Mouse (Mus musculus): Measurements from ENCODE around the gene Fgf2. TPM values are rescaled to one million over a fixed set of nuclear protein-coding genes. Genes with fewer than 3 reads are reported as not detected.
A peak's percentile ranks its signal among the peaks of the same experiment; 100 is the strongest.

The Fgf2 gene
- polyA plus RNA-seq, 1 experiment from 2014 or later: 6.0 TPM

GRCm38 (mm10) chr3:37383096-37383765, 35.1 kb downstream of the Fgf2 start:
- H3K27me3 ChIP-seq (replicated peaks; ENCODE audit: control insufficient read depth, insufficient read depth, low read length): no peaks in the 10 kb centered on the region
- H3K9ac ChIP-seq (ENCODE audit: low read depth, low read length): no peak overlapping the region
- peaks cover 31% of the 10 kb centered on the region for H3K4me1 ChIP-seq (ENCODE audit: control insufficient read depth, insufficient read depth, low read length)
- DNase-seq (ENCODE audit: low spot score) (peak; percentile 85), ATAC-seq (ENCODE audit: low read depth) (peak; percentile 30; the same call in 1 of the 2 replicates)
- H3K27ac ChIP-seq (replicated peaks; ENCODE audit: low read depth, low read length): peak overlapping the region; percentile 87
- H3K4me2 ChIP-seq (ENCODE audit: low read depth, low read length): no peak overlapping the region
- no peaks in the 10 kb centered on the region for H3K36me3 ChIP-seq (ENCODE audit: control insufficient read depth, insufficient read depth, low read length)
- H3K4me3 ChIP-seq (ENCODE audit: low read depth, low read length): no peak overlapping the region
- 37% methylated on average over 6 of the region's 6 CpGs for WGBS
- H3K9me3 ChIP-seq (ENCODE audit: control insufficient read depth, low read length): no peaks in the 10 kb centered on the region

DNA sequence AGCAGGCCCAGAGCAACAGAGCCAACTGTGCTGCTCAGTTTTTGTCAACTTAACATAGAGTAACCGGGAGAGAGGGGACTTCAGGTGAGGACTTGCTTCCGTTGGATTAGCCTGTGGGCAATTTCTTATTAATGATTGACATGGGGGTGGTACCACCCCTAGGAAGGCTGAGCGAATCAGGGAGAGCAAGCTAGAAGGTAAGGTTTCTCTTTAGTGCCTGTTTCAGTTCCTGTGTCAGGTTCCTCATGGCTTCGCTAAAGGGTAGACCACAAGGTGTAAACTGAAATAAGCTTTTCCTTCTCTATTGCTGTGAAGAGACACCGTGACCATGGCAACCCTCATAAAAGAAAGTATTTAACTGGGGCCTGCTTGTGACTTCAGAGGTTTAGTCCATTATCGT, 39.2 kb downstream of the Fgf2 start:
- ATAC-seq (ENCODE audit: low read depth) (no peak), DNase-seq (ENCODE audit: low spot score) (no peak)
- H3K27me3 ChIP-seq (replicated peaks; ENCODE audit: control insufficient read depth, insufficient read depth, low read length): no peaks in the 10 kb centered on the region
- no peaks in the 10 kb centered on the region for H3K36me3 ChIP-seq (ENCODE audit: control insufficient read depth, insufficient read depth, low read length)
- H3K9ac ChIP-seq (ENCODE audit: low read depth, low read length): no peak overlapping the region
- 0 out of 2 replicates have a peak, but pooled peaks cover 3% of the 10 kb centered on the region for H3K9me3 ChIP-seq (ENCODE audit: control insufficient read depth, low read length)
- 0 out of 2 replicates have a peak, but pooled peaks cover 7% of the 10 kb centered on the region for H3K4me1 ChIP-seq (ENCODE audit: control insufficient read depth, insufficient read depth, low read length)
- no peak overlapping the region for H3K4me2 ChIP-seq (ENCODE audit: low read depth, low read length)
- H3K4me3 ChIP-seq (ENCODE audit: low read depth, low read length): no peak overlapping the region
- no peak overlapping the region for H3K27ac ChIP-seq (replicated peaks; ENCODE audit: low read depth, low read length)
- WGBS: 88% methylated on average over 6 of the region's 6 CpGs

- no peak overlapping the region for H3K9ac ChIP-seq (ENCODE audit: low read depth, low read length)
- no peak for ATAC-seq (ENCODE audit: low read depth)
- H3K36me3 ChIP-seq (ENCODE audit: control insufficient read depth, insufficient read depth, low read length): no peaks in the 10 kb centered on the region
- DNase-seq (ENCODE audit: low spot score): no peak
- no peak overlapping the region for H3K4me3 ChIP-seq (ENCODE audit: low read depth, low read length)
- H3K4me1 ChIP-seq (ENCODE audit: control insufficient read depth, insufficient read depth, low read length): peaks cover 16% of the 10 kb centered on the region
- WGBS: 84% methylated on average over 5 of the region's 5 CpGs
- no peak overlapping the region for H3K4me2 ChIP-seq (ENCODE audit: low read depth, low read length)
- no peaks in the 10 kb centered on the region for H3K9me3 ChIP-seq (ENCODE audit: control insufficient read depth, low read length)
- no peak overlapping the region for H3K27ac ChIP-seq (replicated peaks; ENCODE audit: low read depth, low read length)
- no peaks in the 10 kb centered on the region for H3K27me3 ChIP-seq (replicated peaks; ENCODE audit: control insufficient read depth, insufficient read depth, low read length)
Observed at GRCm38 (mm10) chr3:37396930-37397608, 48.9 kb downstream of the Fgf2 start.

- Histone ChIP-seq H3K9ac (ENCODE audit: low read depth, low read length) (no peak overlapping the region), H3K9me3 (ENCODE audit: control insufficient read depth, low read length) (no peaks in the 10 kb centered on the region), H3K36me3 (ENCODE audit: control insufficient read depth, insufficient read depth, low read length) (no peaks in the 10 kb centered on the region), H3K4me1 (ENCODE audit: control insufficient read depth, insufficient read depth, low read length) (peaks cover 19% of the 10 kb centered on the region), H3K4me2 (ENCODE audit: low read depth, low read length) (no peak overlapping the region), H3K27me3 (replicated peaks; ENCODE audit: control insufficient read depth, insufficient read depth, low read length) (no peaks in the 10 kb centered on the region), H3K4me3 (ENCODE audit: low read depth, low read length) (no peak overlapping the region), H3K27ac (replicated peaks; ENCODE audit: low read depth, low read length) (no peak overlapping the region)
- 82% methylated on average over 3 of the region's 3 CpGs for WGBS
- ATAC-seq (ENCODE audit: low read depth) (no peak), DNase-seq (ENCODE audit: low spot score) (no peak)
Observed at GRCm38 (mm10) chr3:37397646-37398045, 49.5 kb downstream of the Fgf2 start.

- WGBS: 79% methylated on average over 7 of the region's 7 CpGs
- ATAC-seq (ENCODE audit: low read depth) (no peak), DNase-seq (ENCODE audit: low spot score) (peak; percentile 59)
- H3K27me3 ChIP-seq (replicated peaks; ENCODE audit: control insufficient read depth, insufficient read depth, low read length): no peaks in the 10 kb centered on the region
- no peak overlapping the region for H3K27ac ChIP-seq (replicated peaks; ENCODE audit: low read depth, low read length)
- H3K4me3 ChIP-seq (ENCODE audit: low read depth, low read length): no peak overlapping the region
- H3K4me2 ChIP-seq (ENCODE audit: low read depth, low read length): no peak overlapping the region
- H3K36me3 ChIP-seq (ENCODE audit: control insufficient read depth, insufficient read depth, low read length): no peaks in the 10 kb centered on the region
- no peak overlapping the region for H3K9ac ChIP-seq (ENCODE audit: low read depth, low read length)
- H3K4me1 ChIP-seq (ENCODE audit: control insufficient read depth, insufficient read depth, low read length): peaks cover 24% of the 10 kb centered on the region
- H3K9me3 ChIP-seq (ENCODE audit: control insufficient read depth, low read length): no peaks in the 10 kb centered on the region
Observed at GRCm38 (mm10) chr3:37398661-37399395, 50.7 kb downstream of the Fgf2 start.

DNA sequence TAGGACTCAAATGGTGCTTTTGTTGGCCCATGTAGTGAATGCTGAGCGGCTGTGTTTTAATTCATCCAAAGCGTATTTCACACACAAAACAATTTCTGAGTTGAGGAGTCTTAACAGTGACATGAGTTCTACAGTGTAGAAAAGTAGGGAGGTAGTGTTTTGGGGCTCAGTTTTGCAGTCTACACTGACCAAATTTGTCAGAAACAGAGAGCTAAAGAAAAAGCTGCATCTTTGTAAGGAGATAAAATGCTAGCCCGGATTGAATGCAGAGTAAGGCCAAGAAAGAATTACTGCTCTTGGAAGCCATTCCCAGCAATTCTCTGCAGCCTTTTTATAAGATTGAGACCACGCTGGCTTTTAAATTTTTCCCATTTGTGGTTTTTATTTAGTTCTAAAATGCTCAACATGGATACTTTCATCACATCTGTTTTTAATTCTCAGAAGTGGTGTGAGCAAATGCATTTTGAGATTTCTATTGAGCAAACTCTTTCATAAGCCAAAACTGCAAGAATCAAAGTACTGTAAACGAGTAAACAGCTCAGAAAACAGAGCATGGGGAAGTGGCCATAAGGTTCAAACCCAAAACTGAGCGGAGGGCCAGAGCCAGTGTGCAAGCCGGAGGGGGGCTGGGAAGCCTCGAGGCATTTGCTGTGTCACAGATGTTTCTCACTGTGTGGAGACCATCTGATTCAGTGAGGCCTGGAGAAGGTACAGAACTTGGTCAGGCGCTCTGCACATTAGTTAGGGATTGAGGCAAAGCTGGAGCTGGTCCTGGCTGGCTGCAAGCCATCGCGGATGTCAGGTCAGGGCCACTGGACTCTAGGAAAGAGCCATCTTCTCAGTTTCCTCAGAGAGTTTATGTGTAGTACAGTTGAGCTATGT, 53.8 kb downstream of the Fgf2 start:
- Histone ChIP-seq H3K4me1 (ENCODE audit: control insufficient read depth, insufficient read depth, low read length) (peaks cover 24% of the 10 kb centered on the region), H3K36me3 (ENCODE audit: control insufficient read depth, insufficient read depth, low read length) (no peaks in the 10 kb centered on the region), H3K4me3 (ENCODE audit: low read depth, low read length) (no peak overlapping the region), H3K27ac (replicated peaks; ENCODE audit: low read depth, low read length) (peak overlapping the region; percentile 94), H3K27me3 (replicated peaks; ENCODE audit: control insufficient read depth, insufficient read depth, low read length) (no peaks in the 10 kb centered on the region), H3K9ac (ENCODE audit: low read depth, low read length) (no peak overlapping the region), H3K4me2 (ENCODE audit: low read depth, low read length) (peak overlapping the region; percentile 18; the same call in 1 of the 2 replicates), H3K9me3 (ENCODE audit: control insufficient read depth, low read length) (no peaks in the 10 kb centered on the region)
- 41% methylated on average over 11 of the region's 11 CpGs for WGBS
- ATAC-seq (ENCODE audit: low read depth): peak; percentile 90
- DNase-seq (ENCODE audit: low spot score): peak; percentile 90

GRCm38 (mm10) chr3:37407598-37407997, 59.5 kb downstream of the Fgf2 start:
- Histone ChIP-seq H3K9ac (ENCODE audit: low read depth, low read length) (no peak overlapping the region), H3K4me1 (ENCODE audit: control insufficient read depth, insufficient read depth, low read length) (peaks cover 4% of the 10 kb centered on the region; the same call in 1 of the 2 replicates), H3K36me3 (ENCODE audit: control insufficient read depth, insufficient read depth, low read length) (no peaks in the 10 kb centered on the region), H3K27ac (replicated peaks; ENCODE audit: low read depth, low read length) (no peak overlapping the region), H3K4me3 (ENCODE audit: low read depth, low read length) (no peak overlapping the region), H3K9me3 (ENCODE audit: control insufficient read depth, low read length) (no peaks in the 10 kb centered on the region), H3K27me3 (replicated peaks; ENCODE audit: control insufficient read depth, insufficient read depth, low read length) (no peaks in the 10 kb centered on the region), H3K4me2 (ENCODE audit: low read depth, low read length) (no peak overlapping the region)
- DNase-seq (ENCODE audit: low spot score) (no peak), ATAC-seq (ENCODE audit: low read depth) (no peak)

DNA sequence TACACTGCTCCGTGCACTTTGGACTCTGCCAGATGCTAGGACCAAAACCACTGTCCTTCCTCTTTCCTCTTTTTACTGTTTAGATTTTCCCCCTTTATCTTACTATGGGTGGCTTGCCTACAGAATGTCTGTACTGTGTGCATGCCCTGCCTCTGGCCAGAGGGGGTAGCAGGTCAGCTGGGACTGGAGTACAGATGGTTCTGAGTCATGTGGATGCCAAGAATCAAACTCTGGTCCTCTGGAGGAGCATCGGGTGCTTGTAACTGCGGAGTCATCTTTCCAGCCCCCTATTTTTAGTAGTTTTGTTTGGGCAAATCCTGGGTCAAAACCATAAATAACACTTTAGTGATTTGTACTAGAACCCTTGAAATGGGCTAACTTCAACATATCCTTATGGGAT, 65.3 kb downstream of the Fgf2 start:
- WGBS: 81% methylated on average over 3 of the region's 3 CpGs
- DNase-seq (ENCODE audit: low spot score): no peak

More for the DNA sequence above, 65.3 kb downstream of the Fgf2 start:
- Histone ChIP-seq H3K4me3 (ENCODE audit: low read depth, low read length) (no peak overlapping the region), H3K9ac (ENCODE audit: low read depth, low read length) (no peak overlapping the region), H3K4me1 (ENCODE audit: control insufficient read depth, insufficient read depth, low read length) (0 out of 2 replicates have a peak, but pooled peaks cover under 1% of the 10 kb centered on the region), H3K27ac (replicated peaks; ENCODE audit: low read depth, low read length) (no peak overlapping the region), H3K36me3 (ENCODE audit: control insufficient read depth, insufficient read depth, low read length) (no peaks in the 10 kb centered on the region), H3K27me3 (replicated peaks; ENCODE audit: control insufficient read depth, insufficient read depth, low read length) (no peaks in the 10 kb centered on the region), H3K4me2 (ENCODE audit: low read depth, low read length) (no peak overlapping the region), H3K9me3 (ENCODE audit: control insufficient read depth, low read length) (no peaks in the 10 kb centered on the region)
- ATAC-seq (ENCODE audit: low read depth): no peak
